Mouse (Mus musculus): Measurements from ENCODE around the gene Gsk3b. TPM values are rescaled to one million over a fixed set of nuclear protein-coding genes. Genes with fewer than 3 reads are reported as not detected.
"Not testable (repeated sequence)": the region's sequence is repeated elsewhere in the genome, so short reads cannot be mapped to it uniquely, and the experiment has no call there.

Gsk3b gene
- total RNA-seq, 2 experiments from 2014 or later: 77.3 to 86.8 TPM

GRCm38 (mm10) chr16:38181421-38181820, 92.6 kb downstream of the Gsk3b start:
- no peak for DNase-seq (ENCODE audit: low spot score in 2 of 2)

GRCm38 (mm10) chr16:38184657-38185269, 96.0 kb downstream of the Gsk3b start:
- DNase-seq (ENCODE audit: low spot score in 2 of 2): no peak

GRCm38 (mm10) chr16:38189952-38190351, 101.2 kb downstream of the Gsk3b start:
- DNase-seq (ENCODE audit: low spot score in 2 of 2): no peak

DNA sequence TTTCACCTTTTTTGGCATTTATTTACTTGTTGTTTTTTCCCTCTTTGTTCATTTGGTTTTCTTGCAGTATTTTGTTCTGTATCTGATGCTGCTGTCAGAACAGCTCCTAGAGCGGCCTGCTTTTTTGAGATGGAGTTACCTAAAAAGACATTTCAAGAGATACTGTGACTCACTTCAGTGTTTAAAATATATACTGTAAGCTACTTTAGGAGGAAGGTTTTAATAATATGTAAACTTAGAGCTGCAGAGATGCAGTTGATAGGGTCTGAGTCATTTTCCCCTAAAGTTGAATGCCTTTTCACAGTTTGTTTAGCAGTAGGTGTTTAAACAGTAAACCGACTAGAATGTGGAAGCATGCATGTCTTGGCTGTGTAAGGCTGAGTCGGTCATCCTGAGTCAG, 101.7 kb downstream of the Gsk3b start:
- no peak for DNase-seq (ENCODE audit: low spot score in 2 of 2)

GRCm38 (mm10) chr16:38191460-38191859, 102.7 kb downstream of the Gsk3b start:
- DNase-seq (ENCODE audit: low spot score in 2 of 2): no peak

GRCm38 (mm10) chr16:38192640-38193039, 103.8 kb downstream of the Gsk3b start:
- DNase-seq (ENCODE audit: low spot score in 2 of 2): no peak

- peak in 1 of 2 experiments; percentile 15 for DNase-seq (ENCODE audit: low spot score in 2 of 2)
These were observed 108.5 kb downstream of the Gsk3b start for GRCm38 (mm10) chr16:38197299-38197698.

- DNase-seq (ENCODE audit: low spot score in 2 of 2): no peak
These were observed 116.5 kb downstream of the Gsk3b start for GRCm38 (mm10) chr16:38205272-38205671.

GRCm38 (mm10) chr16:38222491-38222890, 133.7 kb downstream of the Gsk3b start:
- DNase-seq (ENCODE audit: low spot score in 2 of 2): not testable (repeated sequence)

GRCm38 (mm10) chr16:38236936-38237585, 148.3 kb downstream of the Gsk3b start:
- no peak for DNase-seq (ENCODE audit: low spot score in 2 of 2)

GRCm38 (mm10) chr16:38239729-38240128, 150.9 kb downstream of the Gsk3b start:
- no peak for DNase-seq (ENCODE audit: low spot score in 2 of 2)

DNA sequence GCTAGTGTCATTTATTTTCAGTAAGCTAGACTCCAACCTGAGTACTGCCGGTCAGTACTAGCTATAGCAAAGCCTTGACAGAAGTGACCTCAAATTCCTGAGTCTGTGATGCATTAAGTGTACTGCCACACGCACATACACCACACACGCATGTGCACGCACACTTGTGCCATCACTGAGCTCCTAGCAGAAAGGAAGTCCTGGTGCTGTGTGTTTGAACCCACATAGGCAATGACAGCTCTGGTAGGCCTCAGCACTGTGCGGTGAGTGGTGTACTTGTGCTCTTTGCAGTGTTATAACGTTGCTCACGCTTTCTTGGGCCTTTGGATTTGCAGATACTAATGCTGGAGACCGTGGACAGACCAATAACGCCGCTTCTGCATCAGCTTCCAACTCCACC, 151.4 kb downstream of the Gsk3b start:
- no peak for DNase-seq (ENCODE audit: low spot score in 2 of 2)

DNA sequence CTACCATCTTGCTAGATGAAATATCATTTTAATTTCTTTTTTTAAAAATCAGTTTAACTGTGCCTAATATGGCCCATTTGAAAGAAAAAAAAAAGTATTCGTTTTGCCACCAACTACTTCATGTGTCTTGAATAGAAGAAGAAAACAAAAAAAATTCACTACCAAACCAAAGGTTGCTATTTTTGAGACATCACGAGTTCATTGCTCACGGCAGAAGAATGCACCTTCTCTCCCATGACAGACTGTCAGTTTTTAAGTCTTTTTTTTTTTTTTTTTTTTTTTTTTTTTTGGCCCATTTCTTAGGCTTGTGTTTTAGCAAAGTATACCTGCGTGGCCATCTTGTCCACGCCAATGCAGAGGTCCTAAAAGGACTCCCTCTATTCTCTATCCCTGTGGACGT, 155.3 kb downstream of the Gsk3b start:
- DNase-seq (ENCODE audit: low spot score in 2 of 2): no peak

- no peak for DNase-seq (ENCODE audit: low spot score in 2 of 2)
These were observed 156.6 kb downstream of the Gsk3b start for GRCm38 (mm10) chr16:38245379-38245778.

DNA sequence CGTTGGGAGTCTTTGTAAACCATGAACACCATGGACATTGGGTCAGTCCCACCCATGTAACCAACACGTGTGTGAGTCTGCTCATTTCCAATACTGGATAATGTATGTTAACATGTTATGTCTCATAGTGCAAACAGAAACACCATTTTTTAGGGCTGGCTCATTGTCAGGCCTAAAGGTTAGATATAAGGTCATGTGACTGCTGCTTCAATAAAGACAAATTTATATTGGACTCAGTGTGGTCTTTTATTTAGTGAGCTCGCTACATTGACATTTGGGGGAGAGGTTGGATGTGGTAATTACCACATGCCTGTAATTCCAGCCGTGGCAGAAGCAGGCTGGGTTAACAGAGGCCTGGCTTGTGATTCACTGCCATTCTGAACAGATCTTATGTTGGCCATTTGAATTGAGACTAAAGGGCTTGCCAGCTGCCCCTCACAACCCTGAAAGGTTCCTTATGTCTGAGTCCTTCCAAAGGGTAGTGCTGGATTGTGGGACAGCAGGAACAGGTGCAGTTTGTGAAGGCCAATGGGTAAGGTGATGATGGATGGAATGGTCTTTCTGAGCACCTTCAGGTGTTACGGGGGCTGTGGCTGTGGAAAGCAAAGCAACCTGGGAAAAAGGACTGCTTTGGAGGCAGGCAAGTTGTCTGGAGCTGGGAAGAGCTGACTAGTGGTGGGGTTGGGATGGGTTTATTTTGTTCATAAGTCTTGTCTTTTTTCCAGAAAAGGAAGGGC, 157.2 kb downstream of the Gsk3b start:
- DNase-seq (ENCODE audit: low spot score in 2 of 2): no peak

- no peak for DNase-seq (ENCODE audit: low spot score in 2 of 2)
These were observed 159.6 kb downstream of the Gsk3b start for GRCm38 (mm10) chr16:38248331-38248961.

DNA sequence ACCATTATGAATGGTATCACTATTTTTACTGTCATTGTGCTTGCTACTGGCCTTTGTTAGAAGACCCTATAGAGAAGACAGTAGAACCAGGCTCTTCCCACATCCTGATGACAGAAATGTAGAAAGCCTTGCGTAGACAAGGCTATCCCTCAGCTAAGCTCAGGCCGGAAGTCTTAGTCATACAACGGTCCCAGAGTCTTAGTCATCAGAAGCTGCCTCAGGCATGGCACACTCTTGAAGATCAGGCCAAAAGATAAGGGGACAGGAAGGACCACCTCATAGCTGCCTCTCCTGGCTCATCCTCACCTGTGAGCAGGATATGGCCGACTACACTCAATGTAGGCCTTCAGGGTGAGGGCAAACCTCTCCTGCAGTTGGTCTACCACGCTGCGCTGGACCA, 161.7 kb downstream of the Gsk3b start:
- DNase-seq (ENCODE audit: low spot score in 2 of 2): no peak

DNA sequence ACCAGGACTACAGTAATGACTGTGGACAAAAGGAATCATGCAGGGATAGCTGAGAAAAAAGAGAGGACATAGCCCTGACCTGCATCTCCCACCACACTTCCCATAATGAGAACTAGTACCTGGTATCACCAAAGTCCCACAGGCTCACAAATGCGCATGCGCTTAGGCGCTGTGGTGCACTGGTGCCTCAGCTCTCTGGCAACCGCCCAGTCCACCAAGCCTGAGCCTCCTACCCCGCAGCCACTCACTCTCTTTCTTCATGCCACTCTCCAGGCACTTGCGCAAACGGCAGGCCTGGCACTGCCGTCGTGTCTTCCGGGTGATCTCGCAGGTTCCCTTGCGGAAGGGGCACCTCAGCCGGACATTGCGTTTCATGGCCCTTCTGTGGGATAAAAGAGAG, 165.2 kb downstream of the Gsk3b start:
- DNase-seq (ENCODE audit: low spot score in 2 of 2): no peak

DNA sequence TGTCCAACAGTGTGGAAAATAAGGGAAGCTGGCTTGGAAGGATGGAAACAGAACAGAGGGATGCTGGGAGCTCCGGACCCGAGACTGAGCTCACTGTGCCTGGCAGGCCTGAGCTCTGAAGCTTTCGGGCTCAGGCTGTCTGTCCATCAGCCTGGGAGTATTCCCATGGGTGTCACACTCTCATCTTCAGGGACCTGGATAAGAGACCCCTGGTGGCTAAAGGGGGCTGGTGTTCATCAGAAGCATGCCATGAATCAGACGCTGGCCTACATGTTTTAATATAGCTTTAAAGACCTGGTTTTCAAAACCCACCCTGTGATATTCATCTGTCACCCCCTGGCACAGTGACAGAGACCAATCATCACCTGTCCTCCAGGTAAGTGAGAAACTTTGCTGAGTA, 166.3 kb downstream of the Gsk3b start:
- no peak for DNase-seq (ENCODE audit: low spot score in 2 of 2)

- no peak for DNase-seq (ENCODE audit: low spot score in 2 of 2)
These were observed 167.1 kb downstream of the Gsk3b start for GRCm38 (mm10) chr16:38255927-38256326.

GRCm38 (mm10) chr16:38271601-38272000, 182.8 kb downstream of the Gsk3b start:
- DNase-seq (ENCODE audit: low spot score in 2 of 2): no peak

DNA sequence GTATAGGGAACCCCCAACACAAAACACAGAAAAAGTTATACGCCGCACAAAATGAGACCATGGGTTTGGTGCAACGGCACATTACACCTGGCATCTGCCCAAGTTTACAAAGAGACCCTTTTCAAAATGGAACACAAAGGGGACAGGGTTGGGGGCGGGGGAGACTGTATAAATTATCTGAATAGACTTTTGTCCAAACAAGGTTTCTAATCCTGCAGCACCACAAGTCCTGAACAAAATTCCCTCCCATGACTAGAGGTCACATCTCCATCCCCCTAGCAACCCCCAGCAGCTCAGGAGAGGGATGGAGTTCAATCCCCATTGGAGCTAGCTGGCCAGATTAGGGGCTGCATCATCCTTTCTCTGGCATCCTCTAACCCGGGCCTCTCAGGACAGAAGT, 183.7 kb downstream of the Gsk3b start:
- no peak for DNase-seq (ENCODE audit: low spot score in 2 of 2)

Data from adrenal gland, postnatal 4 days (tissue).